Mouse (Mus musculus) layer of hippocampus, postnatal 36 days (tissue): ENCODE results near the gene Pinlyp. TPM values are rescaled to one million over a fixed set of nuclear protein-coding genes. Genes with fewer than 3 reads are reported as not detected.
A peak's percentile ranks its signal among the peaks of the same experiment; 100 is the strongest.

ENCODE experiments used
- DNase-seq, 2 experiments: peaks; one replicate each; pipeline ENCODE4 v3.0.0; 2022
- total RNA-seq, 2 experiments: library from RNA; stranded (reverse); gene quantifications; 2 replicates each; pipeline ENCODE4 v1.2.3; 2021

The Pinlyp gene
- not detected for total RNA-seq

- DNase-seq, result no peak
These were observed at the start of gene Pinlyp, which contains the start of gene Xrcc1 for GRCm38 (mm10) chr7:24546068-24546614. Pinlyp (minus strand) TSS chr7:24546118. Xrcc1 (plus strand) TSS chr7:24546289.

GRCm38 (mm10) chr7:24595464-24595863, 49.5 kb upstream of the Pinlyp start:
- no peak for DNase-seq

- no peak for DNase-seq
These were observed 48.4 kb upstream of the Pinlyp start for GRCm38 (mm10) chr7:24594309-24594803.

GRCm38 (mm10) chr7:24593621-24594308, 47.8 kb upstream of the Pinlyp start:
- DNase-seq, result peak; percentile 54 to 69

GRCm38 (mm10) chr7:24592781-24593180, 46.9 kb upstream of the Pinlyp start:
- no peak for DNase-seq

- DNase-seq, result no peak
These were observed 46.2 kb upstream of the Pinlyp start for GRCm38 (mm10) chr7:24592163-24592562.

- no peak for DNase-seq
These were observed 45.8 kb upstream of the Pinlyp start for GRCm38 (mm10) chr7:24591735-24592134.

GRCm38 (mm10) chr7:24588336-24588735, 42.4 kb upstream of the Pinlyp start:
- DNase-seq, result no peak

- DNase-seq, result peak; percentile 82 to 83
These were observed 41.6 kb upstream of the Pinlyp start, which contains the start of the genes Ethe1 and Zfp575 for GRCm38 (mm10) chr7:24587330-24588105. Ethe1 (plus strand) TSS chr7:24587543. Zfp575 (minus strand) TSS chr7:24587641.

GRCm38 (mm10) chr7:24586828-24587227, 40.9 kb upstream of the Pinlyp start:
- no peak for DNase-seq

GRCm38 (mm10) chr7:24585995-24586394, 40.1 kb upstream of the Pinlyp start:
- DNase-seq, result no peak

GRCm38 (mm10) chr7:24584876-24585275, 39.0 kb upstream of the Pinlyp start:
- DNase-seq, result no peak

GRCm38 (mm10) chr7:24577811-24578210, 31.9 kb upstream of the Pinlyp start:
- DNase-seq, result no peak

GRCm38 (mm10) chr7:24574224-24574796, 28.4 kb upstream of the Pinlyp start:
- no peak for DNase-seq

GRCm38 (mm10) chr7:24572455-24572854, 26.5 kb upstream of the Pinlyp start:
- no peak for DNase-seq

GRCm38 (mm10) chr7:24571071-24571470, 25.2 kb upstream of the Pinlyp start:
- no peak for DNase-seq

GRCm38 (mm10) chr7:24568512-24568911, 22.6 kb upstream of the Pinlyp start:
- DNase-seq, result no peak

- DNase-seq, result no peak
These were observed 20.3 kb upstream of the Pinlyp start for GRCm38 (mm10) chr7:24566206-24566605.

GRCm38 (mm10) chr7:24565627-24566026, 19.7 kb upstream of the Pinlyp start:
- no peak for DNase-seq

GRCm38 (mm10) chr7:24564607-24565265, 18.8 kb upstream of the Pinlyp start:
- peak; percentile 55 to 58 for DNase-seq

- DNase-seq, result no peak
These were observed 17.9 kb upstream of the Pinlyp start for GRCm38 (mm10) chr7:24563837-24564206.

GRCm38 (mm10) chr7:24563191-24563836, 17.4 kb upstream of the Pinlyp start:
- no peak for DNase-seq
